Mouse (Mus musculus) activated CD4-positive, CD25-positive, alpha-beta regulatory T cell, adult 9 weeks (primary cell): ENCODE measurements around the gene Cyp2d11. TPM values are rescaled to one million over a fixed set of nuclear protein-coding genes. Genes with fewer than 3 reads are reported as not detected.

Source experiments
- polyA plus RNA-seq: library from polyadenylated mRNA; unstranded; fragments of 100-300 nt; shearing (Covaris generic); gene quantifications from one replicate; pipeline ENCODE4 v1.2.1, GENCODE M21; 2017

Gene Cyp2d11
- polyA plus RNA-seq: not detected

GRCm38 (mm10) chr15:82393922-82394321 lies at the start of gene Cyp2d11:
Cyp2d11 (minus strand) TSS chr15:82394022.

GRCm38 (mm10) chr15:82433137-82433536 lies 39.3 kb upstream of the Cyp2d11 start, which contains the start of gene Cyp2d9:
Cyp2d9 (plus strand) TSS chr15:82433437.

GRCm38 (mm10) chr15:82406981-82407380 lies 13.2 kb upstream of the Cyp2d11 start, which contains the start of gene Cyp2d10:
Cyp2d10 (minus strand) TSS chr15:82407195.

GRCm38 (mm10) chr15:82379871-82380713 lies 13.7 kb downstream of the Cyp2d11 start, which contains the start of gene Cyp2d22:
Cyp2d22 (minus strand) TSS chr15:82380260.

GRCm38 (mm10) chr15:82354126-82354945 lies 39.5 kb downstream of the Cyp2d11 start, which contains the start of gene Ndufa6:
Ndufa6 (minus strand) TSS chr15:82354322.

Other genes with a start within 250 kb of the Cyp2d11 start
- 169 TPM for gene Srebf2, start 246.8 kb downstream of the Cyp2d11 start, polyA plus RNA-seq
- gene Shisa8, start 181.2 kb downstream of the Cyp2d11 start, polyA plus RNA-seq: not detected
- gene Tnfrsf13c, start 169.7 kb downstream of the Cyp2d11 start, polyA plus RNA-seq: 2.2 TPM
- 5.3 TPM for gene Cenpm, start 149.3 kb downstream of the Cyp2d11 start, polyA plus RNA-seq
- gene 1500009C09Rik, start 141.6 kb downstream of the Cyp2d11 start, polyA plus RNA-seq: not detected
- gene Sept3, start 119.1 kb downstream of the Cyp2d11 start, polyA plus RNA-seq: not detected
- gene Wbp2nl, start 95.1 kb downstream of the Cyp2d11 start, polyA plus RNA-seq: not detected
- 60.5 TPM for gene Naga, start 55.1 kb downstream of the Cyp2d11 start, polyA plus RNA-seq
- 5.0 TPM for gene Pheta2, start 55.1 kb downstream of the Cyp2d11 start, polyA plus RNA-seq
- 231 TPM for gene Smdt1, start 55.1 kb downstream of the Cyp2d11 start, polyA plus RNA-seq
- gene Ndufa6, start 39.7 kb downstream of the Cyp2d11 start, polyA plus RNA-seq: 359 TPM
- gene Cyp2d22, start 13.8 kb downstream of the Cyp2d11 start, polyA plus RNA-seq: 7.4 TPM
- not detected for gene Cyp2d10, start 13.2 kb upstream of the Cyp2d11 start, polyA plus RNA-seq
- gene Cyp2d9, start 39.4 kb upstream of the Cyp2d11 start, polyA plus RNA-seq: not detected
- not detected for gene Cyp2d12, start 161.1 kb upstream of the Cyp2d11 start, polyA plus RNA-seq
- gene Cyp2d34, start 226.9 kb upstream of the Cyp2d11 start, polyA plus RNA-seq: not detected